Mouse (Mus musculus) liver, embryonic 14.5 days (tissue): ENCODE data around the gene Pdcd2. TPM values are rescaled to one million over a fixed set of nuclear protein-coding genes. Genes with fewer than 3 reads are reported as not detected.
"Not testable (repeated sequence)": the region's sequence is repeated elsewhere in the genome, so short reads cannot be mapped to it uniquely, and the experiment has no call there.

Experiments
- ATAC-seq: fragments of 200-750 bp; cut with Nextera tagmentation; 2 replicates; pipeline ENCODE4 v1.8.0; 2017; ENCODE audit warnings: moderate number of reproducible peaks, mild to moderate bottlenecking, moderate library complexity; ENCODE audit not compliant: insufficient read depth
- DNase-seq, 3 experiments: peaks; one replicate each; pipeline ENCODE4 v3.0.0-alpha.2; 2012 to 2013; ENCODE audit warnings: low read depth in 3 of 3, low spot score in 3 of 3
- H3K27ac ChIP-seq: fragments of 300-500 bp; sonication (generic); 2 replicates; pipeline ENCODE4 v1.5.1; 2014; ENCODE audit warnings: moderate library complexity, mild to moderate bottlenecking, control low read depth, inconsistent platforms
- H3K27me3 ChIP-seq: fragments of 300-500 bp; sonication (generic); 2 replicates; pipeline ENCODE4 v1.6.1; 2014; ENCODE audit warnings: mild to moderate bottlenecking, low read length, moderate library complexity; ENCODE audit not compliant: control insufficient read depth, insufficient read depth
- H3K36me3 ChIP-seq: fragments of 300-500 bp; sonication (generic); replicated peaks from 2 replicates; pipeline ENCODE4 v1.6.1; 2014; ENCODE audit warnings: low read depth; ENCODE audit not compliant: control insufficient read depth, insufficient read depth
- H3K4me1 ChIP-seq, 2 experiments: fragments of 200-500 bp in 1 of 2; fragments of 300-500 bp in 1 of 2; sonication (generic) in 1 of 2; replicated peaks; 2 replicates each; pipeline ENCODE4 v1.6.1; 2012 to 2014; ENCODE audit warnings: antibody characterized with exemption in 1 of 2, inconsistent platforms in 1 of 2, low read length in 1 of 2; ENCODE audit not compliant: control insufficient read depth in 2 of 2, insufficient read depth in 2 of 2
- H3K4me2 ChIP-seq: fragments of 300-500 bp; sonication (generic); 2 replicates; pipeline ENCODE4 v1.6.1; 2014; ENCODE audit warnings: low read depth, mild to moderate bottlenecking, control low read depth, moderate library complexity
- H3K4me3 ChIP-seq, 2 experiments: fragments of 200-500 bp in 1 of 2; fragments of 300-500 bp in 1 of 2; sonication (generic) in 1 of 2; 2 replicates each; pipeline ENCODE4 v1.5.1; 2012 to 2014; ENCODE audit warnings: low read depth in 2 of 2, low read length in 2 of 2, mild to moderate bottlenecking in 2 of 2, control low read depth in 1 of 2, inconsistent platforms in 1 of 2, moderate library complexity in 1 of 2; ENCODE audit not compliant: insufficient read depth in 1 of 2
- H3K9ac ChIP-seq: fragments of 300-500 bp; sonication (generic); replicated peaks from 2 replicates; pipeline ENCODE4 v1.6.1; 2014; ENCODE audit warnings: mild to moderate bottlenecking, control low read depth, moderate library complexity
- H3K9me3 ChIP-seq: fragments of 300-500 bp; sonication (generic); 2 replicates; pipeline ENCODE4 v1.6.1; 2016; ENCODE audit warnings: low read length, mixed read lengths; ENCODE audit not compliant: control insufficient read depth
- CTCF ChIP-seq: IDR thresholded peaks from 2 replicates; pipeline ENCODE4 v1.5.1; 2016; ENCODE audit warnings: antibody characterized with exemption, low read depth, control low read depth
- EP300 ChIP-seq: IDR thresholded peaks from 2 replicates; pipeline ENCODE4 v1.6.1; 2016; ENCODE audit warnings: antibody characterized with exemption, low read depth
- WGBS: fragments of 180-500 bp; shearing (Covaris S2); extraction: QIAGEN DNeasy Blood & Tissue Kit; methylation state at CpG from one replicate; pipeline ENCODE4 v1.1.7; 2014; ENCODE audit not compliant: insufficient replicate concordance; 5-methylcytosine and 5-hydroxymethylcytosine counted together
- polyA plus RNA-seq, 2 experiments: library from polyadenylated mRNA; depleted of rRNA in 1 of 2; stranded (reverse) in 1 of 2; unstranded in 1 of 2; fragments of >200 nt; fragmentation: Nextera tagmentation in 1 of 2; extraction: Ambion mirVana in 1 of 2; gene quantifications; 2 replicates each; pipeline versions ENCODE4 v1.2.1 to v1.2.3; 2012 to 2014

Pdcd2 gene
- polyA plus RNA-seq, 2 experiments = 11.7 to 20.5 TPM

DNA sequence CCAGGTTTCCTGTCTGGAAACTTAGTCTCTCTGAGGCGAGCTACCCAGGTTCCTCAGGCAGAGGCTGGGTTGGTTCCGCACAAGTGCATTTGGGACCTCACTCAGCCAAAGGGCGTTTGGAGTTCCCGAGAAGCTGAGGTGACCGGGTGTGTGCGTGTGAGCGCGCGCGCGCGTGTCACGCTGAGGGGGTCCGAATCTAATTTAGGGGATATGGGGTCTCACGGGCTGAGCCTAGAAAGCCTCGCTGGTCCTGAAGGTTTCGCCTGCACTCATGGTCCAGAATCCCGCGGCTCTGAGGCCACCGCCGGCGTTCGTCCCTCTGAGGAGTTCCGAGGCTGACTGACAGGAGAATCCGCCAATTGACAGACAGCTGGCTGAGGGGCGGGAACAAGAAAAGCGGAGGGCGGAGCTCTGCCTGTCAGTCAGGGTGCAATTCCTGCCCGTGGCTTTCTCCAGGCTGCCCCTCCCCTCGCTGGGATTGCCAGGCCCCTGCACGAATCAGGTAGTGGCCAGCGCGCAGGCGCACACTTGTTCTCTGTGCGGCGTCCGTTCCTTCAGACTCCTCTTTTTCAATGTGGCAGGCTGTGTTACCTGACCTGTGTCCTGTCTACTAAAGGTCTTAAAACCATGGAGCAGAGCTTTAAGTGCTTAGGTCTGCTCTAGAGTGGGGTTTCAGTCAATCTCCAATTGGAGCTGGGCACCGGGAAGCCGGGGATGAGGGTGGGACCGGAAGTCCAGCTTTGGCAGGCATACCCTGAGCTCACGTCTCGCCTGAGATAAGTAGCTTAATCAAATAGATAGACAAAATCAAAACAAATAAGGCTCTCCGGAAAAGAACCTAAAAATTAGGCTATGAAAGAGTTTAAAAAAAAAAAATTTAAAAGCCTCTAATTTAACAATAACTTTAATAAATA is 37.2 kb upstream of the Pdcd2 start, which contains the start of gene Prdm9:
Gene Prdm9 (minus strand): TSS at position 341 of the 914 bp plus-strand sequence.
- H3K4me1 ChIP-seq = peaks cover 0 to 9% of the 10 kb centered on the region in 2 experiments; a peak in 2 of 4 replicates
- no peaks in the 10 kb centered on the region for H3K36me3 ChIP-seq
- TF ChIP-seq EP300 (no peak), CTCF (no peak)
- peak; percentile 92 to 94 (median 92) for DNase-seq
- ATAC-seq = peak; percentile 100
- H3K4me2 ChIP-seq = peak within 1 kb of the TSS; percentile 89
- H3K4me3 ChIP-seq = peak within 1 kb of the TSS; percentile 65 to 96
- WGBS = under 1% methylated on average over 43 of the region's 43 CpGs
- peak within 1 kb of the TSS; percentile 70 for H3K9ac ChIP-seq
- no peaks in the 10 kb centered on the region for H3K9me3 ChIP-seq
- no peaks in the 10 kb centered on the region; the same call in 1 of the 2 replicates for H3K27me3 ChIP-seq
- H3K27ac ChIP-seq = peak within 1 kb of the TSS; percentile 45

DNA sequence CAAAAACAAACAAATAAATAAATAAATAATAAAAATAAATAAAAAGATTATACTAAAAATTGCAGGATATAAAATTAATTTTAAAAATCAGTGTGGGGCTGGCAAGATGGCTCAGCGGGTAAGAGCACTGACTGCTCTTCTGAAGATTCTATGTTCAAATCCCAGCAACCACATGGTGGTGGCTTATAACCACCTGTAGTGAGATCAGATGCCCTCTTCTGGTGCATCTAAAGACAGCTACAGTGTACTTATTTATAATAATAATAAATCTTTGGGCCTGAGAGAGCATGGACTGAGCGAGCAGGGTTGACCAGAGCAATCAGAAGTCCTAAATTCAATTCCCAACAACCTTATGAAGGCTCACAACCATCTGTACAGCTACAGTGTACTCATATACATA is 32.8 kb upstream of the Pdcd2 start:
- ATAC-seq (no peak), DNase-seq (no peak)
- H3K36me3 ChIP-seq = no peaks in the 10 kb centered on the region
- H3K27ac ChIP-seq = no peak overlapping the region
- H3K4me1 ChIP-seq = peaks cover 0 to 8% of the 10 kb centered on the region in 2 experiments; a peak in 2 of 4 replicates
- 70% methylated on average over 2 of the region's 2 CpGs for WGBS
- TF ChIP-seq CTCF (no peak), EP300 (no peak)
- H3K4me3 ChIP-seq = no peak overlapping the region
- no peaks in the 10 kb centered on the region; the same call in 1 of the 2 replicates for H3K27me3 ChIP-seq
- H3K4me2 ChIP-seq = no peak overlapping the region
- no peaks in the 10 kb centered on the region for H3K9me3 ChIP-seq
- no peak overlapping the region for H3K9ac ChIP-seq

DNA sequence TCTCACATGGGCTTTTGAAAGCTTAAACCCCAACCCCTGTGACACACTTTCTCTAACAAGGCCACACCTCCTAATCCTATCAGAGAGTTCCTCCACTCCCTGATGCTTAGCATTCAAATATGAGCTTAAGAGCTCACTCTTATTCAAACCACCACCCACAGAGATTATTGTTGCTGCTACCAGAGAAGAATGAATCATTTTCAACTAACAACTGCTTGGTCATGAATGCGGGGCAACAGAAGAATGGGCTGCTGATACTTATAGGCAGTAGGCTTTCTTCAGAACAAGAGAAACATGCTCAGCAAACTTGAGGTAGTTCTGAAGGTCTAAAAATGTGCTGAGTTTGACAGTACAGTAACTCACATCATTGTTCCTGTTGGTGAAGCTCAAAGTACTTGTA is 22.6 kb upstream of the Pdcd2 start:
- H3K9me3 ChIP-seq = no peaks in the 10 kb centered on the region
- H3K4me3 ChIP-seq = no peak overlapping the region
- WGBS = 57% methylated on average over 1 of the region's 1 CpGs
- H3K27ac ChIP-seq = no peak overlapping the region
- no peak for TF ChIP-seq CTCF
- TF ChIP-seq EP300 = no peak
- H3K4me1 ChIP-seq = no peaks in the 10 kb centered on the region
- H3K36me3 ChIP-seq = no peaks in the 10 kb centered on the region
- DNase-seq (no peak), ATAC-seq (no peak)
- no peaks in the 10 kb centered on the region for H3K27me3 ChIP-seq
- no peak overlapping the region for H3K4me2 ChIP-seq
- H3K9ac ChIP-seq = no peak overlapping the region

DNA sequence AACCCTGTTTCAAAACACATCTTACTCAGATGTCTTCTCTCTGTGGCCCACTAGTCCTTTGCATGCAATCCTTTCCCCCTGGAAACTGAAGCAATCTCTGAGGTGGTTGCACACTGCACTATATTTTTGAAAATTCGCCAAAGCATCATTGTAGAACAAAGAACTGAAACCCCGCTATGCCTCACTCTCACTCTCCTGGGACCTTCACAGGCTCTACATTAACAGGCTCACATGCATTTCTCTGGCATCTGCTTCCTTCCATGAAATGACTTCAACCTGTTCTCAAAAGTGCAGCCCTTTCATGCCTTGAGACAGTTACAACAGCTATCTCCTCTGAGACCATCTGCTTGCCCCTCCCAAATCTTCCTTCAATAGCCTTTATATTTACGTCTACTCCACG is 19.3 kb upstream of the Pdcd2 start:
- H3K9me3 ChIP-seq = no peaks in the 10 kb centered on the region
- H3K4me2 ChIP-seq = no peak overlapping the region
- DNase-seq (no peak), ATAC-seq (no peak)
- no peaks in the 10 kb centered on the region for H3K36me3 ChIP-seq
- WGBS = 51% methylated on average over 4 of the region's 4 CpGs
- no peak overlapping the region for H3K9ac ChIP-seq
- no peak overlapping the region for H3K4me3 ChIP-seq
- no peaks in the 10 kb centered on the region for H3K27me3 ChIP-seq
- no peaks in the 10 kb centered on the region for H3K4me1 ChIP-seq
- H3K27ac ChIP-seq = no peak overlapping the region
- TF ChIP-seq CTCF = no peak
- no peak for TF ChIP-seq EP300

DNA sequence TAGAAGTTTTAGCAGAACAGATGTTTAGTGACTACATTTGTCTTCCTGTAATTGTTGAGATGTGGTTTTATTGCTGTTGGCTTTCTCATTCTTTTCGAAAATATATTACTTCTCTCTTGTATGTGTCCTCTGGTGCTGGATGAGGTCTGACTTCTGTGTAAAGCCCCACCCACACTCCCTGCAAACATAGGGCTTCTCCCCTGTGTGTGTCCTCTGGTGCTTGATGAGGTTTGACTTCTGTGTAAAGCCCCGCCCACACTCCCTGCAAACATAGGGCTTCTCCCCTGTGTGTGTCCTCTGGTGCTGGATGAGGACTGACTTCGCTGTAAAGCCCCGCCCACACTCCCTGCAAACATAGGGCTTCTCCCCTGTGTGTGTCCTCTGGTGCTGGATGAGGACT is 16.8 kb upstream of the Pdcd2 start:
- H3K4me1 ChIP-seq, DNase-seq, H3K9me3 ChIP-seq, H3K4me3 ChIP-seq, ATAC-seq, H3K36me3 ChIP-seq, H3K27me3 ChIP-seq, H3K9ac ChIP-seq, H3K27ac ChIP-seq, H3K4me2 ChIP-seq: not testable (repeated sequence)
- 44% methylated on average over 4 of the region's 4 CpGs for WGBS
